Mouse (Mus musculus) liver, embryonic 14.5 days (tissue): ENCODE results near the gene Tnfsf13.

Experiments used
- CTCF ChIP-seq: IDR thresholded peaks from 2 replicates; pipeline ENCODE4 v1.5.1; 2016; ENCODE audit warnings: antibody characterized with exemption, low read depth, control low read depth
- EP300 ChIP-seq: IDR thresholded peaks from 2 replicates; pipeline ENCODE4 v1.6.1; 2016; ENCODE audit warnings: antibody characterized with exemption, low read depth

- TF ChIP-seq EP300 (no peak), CTCF (no peak)
Observed at GRCm38 (mm10) chr11:69635471-69635870, 50.1 kb downstream of the Tnfsf13 start.
